10 mouse cellular contexts compared by ENCODE assay signal in the genomic region with DNA sequence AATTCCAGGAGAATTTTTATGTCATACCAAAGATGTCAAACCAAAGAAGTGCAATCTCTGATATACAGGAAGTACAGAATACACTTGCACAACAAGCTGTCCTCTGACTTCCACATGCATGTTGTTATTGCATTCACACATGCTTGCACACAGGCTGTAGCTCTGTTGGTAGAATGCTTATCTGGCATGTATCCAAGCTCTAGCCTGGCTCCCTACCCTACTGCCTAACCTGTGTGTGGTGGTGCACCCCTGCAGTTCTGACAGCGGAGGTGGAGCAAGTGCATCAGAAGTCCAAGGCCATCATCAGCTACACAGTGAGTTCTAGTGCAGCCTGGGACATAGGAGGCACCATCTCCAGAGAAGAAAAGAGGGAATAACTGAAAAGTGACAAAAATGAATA. TPM values are rescaled to one million over a fixed set of nuclear protein-coding genes. Genes with fewer than 3 reads are reported as not detected.
DNase-seq lines count a peak whose midpoint lies in the region; ATAC-seq and TF ChIP-seq lines count a peak whose summit lies in the region.
"Had no signal": no experiment of that assay in that cellular context is flagged by ENCODE, and none has a peak within 500 bp of the region (broad histone marks: within the 10 kb centered on the region; RNA-seq: fewer than 3 reads in every experiment).

No protein-coding gene starts in this region.

- no peak overlapping the region for H3K4me2 ChIP-seq in hindbrain, embryonic 14.5 days (replicated peaks)
- no peak overlapping the region for H3K4me2 ChIP-seq in hindbrain, embryonic 12.5 days (replicated peaks)
- H3K4me2 ChIP-seq in liver, embryonic 13.5 days, result no peak overlapping the region
- H3K4me2 ChIP-seq: heart, embryonic 13.5 days; limb, embryonic 15.5 days had no signal

- no peak overlapping the region for H3K27ac ChIP-seq in hindbrain, embryonic 14.5 days
- no peak overlapping the region for H3K27ac ChIP-seq in hindbrain, embryonic 12.5 days
- no peak overlapping the region for H3K27ac ChIP-seq in MEL (ENCODE audit: control insufficient read depth, low read depth, low read length)
- H3K27ac ChIP-seq in liver, embryonic 13.5 days, result no peak overlapping the region
- H3K27ac ChIP-seq: limb, embryonic 15.5 days had no signal

- H3K9me3 ChIP-seq in hindbrain, embryonic 14.5 days (ENCODE audit: control insufficient read depth, low read length), result no peaks in the 10 kb centered on the region
- H3K9me3 ChIP-seq in hindbrain, embryonic 12.5 days (replicated peaks), result no peaks in the 10 kb centered on the region
- H3K9me3 ChIP-seq in MEL (replicated peaks; ENCODE audit: insufficient read depth, low read length), result no peaks in the 10 kb centered on the region
- no peaks in the 10 kb centered on the region for H3K9me3 ChIP-seq in liver, embryonic 13.5 days (replicated peaks)
- H3K9me3 ChIP-seq: heart, embryonic 13.5 days; limb, embryonic 15.5 days had no signal

- no peaks in the 10 kb centered on the region for H3K36me3 ChIP-seq in hindbrain, embryonic 14.5 days (replicated peaks; ENCODE audit: control insufficient read depth, insufficient read depth)
- H3K36me3 ChIP-seq in hindbrain, embryonic 12.5 days, result no peaks in the 10 kb centered on the region
- H3K36me3 ChIP-seq in MEL (ENCODE audit: control insufficient read depth in 1 of 2, insufficient read depth in 2 of 2, low read length in 2 of 2), result peaks cover 2 to 27% of the 10 kb centered on the region in 2 experiments; a peak in 3 of 4 replicates
- H3K36me3 ChIP-seq in liver, embryonic 13.5 days, result no peaks in the 10 kb centered on the region
- H3K36me3 ChIP-seq: limb, embryonic 15.5 days had no signal

- TF ChIP-seq EP300 in MEL (IDR thresholded peaks at IDR 0.05; ENCODE audit: low read depth in 1 of 2, low read length in 2 of 2), result no peak

- TF ChIP-seq CTCF in MEL (IDR thresholded peaks at IDR 0.05 in 2 of 3, conservative IDR thresholded peaks at IDR 0.05 in 1 of 3; ENCODE audit: control insufficient read depth in 1 of 3, insufficient read depth in 1 of 3, low read depth in 2 of 3, low read length in 3 of 3, poor library complexity in 1 of 3, severe bottlenecking in 1 of 3), result no peak

- TF ChIP-seq RAD21 in MEL (IDR thresholded peaks at IDR 0.05; ENCODE audit: low read depth, low read length), result no peak

- no peak for DNase-seq in hindbrain, embryonic 14.5 days (ENCODE audit: low spot score)
- peak; percentile 48 for DNase-seq in MEL (ENCODE audit: low read depth, low spot score)
- peak; percentile 28 for DNase-seq in cerebellum, adult 8-10 months
- DNase-seq in liver, embryonic 13.5 days, result no peak
- no peak for DNase-seq in thymus, postnatal 10 days (ENCODE audit: low spot score in 2 of 2)
- no peak for DNase-seq in urinary bladder, adult 2 months (ENCODE audit: low spot score)

- H3K9ac ChIP-seq in hindbrain, embryonic 14.5 days, result no peak overlapping the region
- no peak overlapping the region for H3K9ac ChIP-seq in hindbrain, embryonic 12.5 days
- no peak overlapping the region for H3K9ac ChIP-seq in MEL (ENCODE audit: control insufficient read depth, low read depth, low read length, poor library complexity, severe bottlenecking)
- H3K9ac ChIP-seq in liver, embryonic 13.5 days, result no peak overlapping the region
- H3K9ac ChIP-seq: heart, embryonic 13.5 days; limb, embryonic 15.5 days had no signal

- no peaks in the 10 kb centered on the region for H3K27me3 ChIP-seq in hindbrain, embryonic 14.5 days (ENCODE audit: control insufficient read depth, insufficient read depth, low read length)
- H3K27me3 ChIP-seq in hindbrain, embryonic 12.5 days, result no peaks in the 10 kb centered on the region
- no peaks in the 10 kb centered on the region for H3K27me3 ChIP-seq in MEL (ENCODE audit: control insufficient read depth in 1 of 2, insufficient read depth in 2 of 2, low read length in 2 of 2)
- no peaks in the 10 kb centered on the region for H3K27me3 ChIP-seq in liver, embryonic 13.5 days
- H3K27me3 ChIP-seq: heart, embryonic 13.5 days; limb, embryonic 15.5 days had no signal

- peak; percentile 59; the same call in 1 of the 2 replicates for ATAC-seq in hindbrain, embryonic 14.5 days (ENCODE audit: low FRiP score)
- no peak for ATAC-seq in hindbrain, embryonic 12.5 days (ENCODE audit: low FRiP score)
- ATAC-seq in liver, embryonic 13.5 days (ENCODE audit: low read depth), result peak; percentile 64
- no peak for ATAC-seq in frontal cortex, adult (ENCODE audit: low TSS enrichment)

- no peak for TF ChIP-seq POLR2A in MEL (IDR thresholded peaks at IDR 0.05; ENCODE audit: control insufficient read depth in 1 of 2, insufficient read depth in 1 of 2, low read depth in 1 of 2, low read length in 2 of 2, poor library complexity in 1 of 2)

- 69% methylated on average over 1 of the region's 1 CpGs for WGBS in hindbrain, embryonic 14.5 days
- WGBS in hindbrain, embryonic 12.5 days, result 81% methylated on average over 1 of the region's 1 CpGs
- 71% methylated on average over 1 of the region's 1 CpGs for WGBS in liver, embryonic 13.5 days (ENCODE audit: insufficient replicate concordance)

- peaks cover 70% of the 10 kb centered on the region for H3K79me2 ChIP-seq in MEL (ENCODE audit: control insufficient read depth, insufficient read depth, low read length, poor library complexity)

- H3K4me3 ChIP-seq in hindbrain, embryonic 14.5 days (replicated peaks; ENCODE audit: low read length), result no peak overlapping the region
- H3K4me3 ChIP-seq in hindbrain, embryonic 12.5 days, result no peak overlapping the region
- no peak overlapping the region for H3K4me3 ChIP-seq in MEL (ENCODE audit: control insufficient read depth in 1 of 2, insufficient read depth in 1 of 2, low read depth in 2 of 2, low read length in 2 of 2)
- no peak overlapping the region for H3K4me3 ChIP-seq in liver, embryonic 13.5 days (replicated peaks)
- H3K4me3 ChIP-seq: heart, embryonic 13.5 days; limb, embryonic 15.5 days had no signal

- 0 out of 2 replicates have a peak, but pooled peaks cover 5% of the 10 kb centered on the region for H3K4me1 ChIP-seq in hindbrain, embryonic 14.5 days (replicated peaks; ENCODE audit: control insufficient read depth, insufficient read depth, low read length)
- peaks cover 6% of the 10 kb centered on the region for H3K4me1 ChIP-seq in hindbrain, embryonic 12.5 days
- peaks cover 0 to 6% of the 10 kb centered on the region in 2 experiments; a peak in 3 of 4 replicates for H3K4me1 ChIP-seq in MEL (ENCODE audit: control insufficient read depth in 1 of 2, insufficient read depth in 2 of 2, low read length in 2 of 2)
- peaks cover 51% of the 10 kb centered on the region for H3K4me1 ChIP-seq in liver, embryonic 13.5 days (replicated peaks)

TF ChIP-seq in MEL, 35 proteins besides CTCF, POLR2A, EP300 and RAD21:
- TF ChIP-seq MXI1 (IDR thresholded peaks at IDR 0.05; ENCODE audit: low read depth, low read length), result 0 out of 2 replicates have a peak, but pooled peaks have one; percentile 25
- TF ChIP-seq ZMIZ1 (IDR thresholded peaks at IDR 0.05; ENCODE audit: low read depth, low read length), result no peak
- peak; percentile 47; the same call in 1 of the 2 replicates for TF ChIP-seq SIN3A (IDR thresholded peaks at IDR 0.05; ENCODE audit: low read length)
TF ChIP-seq in MEL: peak in this region for 2.

RNA-seq across cellular contexts. Expression of gene Ap4s1, which starts 12.0 kb away (rescaled TPM):
- polyA plus RNA-seq in hindbrain, embryonic 14.5 days (2014; fragmentation: Nextera tagmentation; extraction: Ambion mirVana), result 58.2 and 60.9 TPM in 2 replicates
- 49.2 and 50.1 TPM in 2 replicates for polyA plus RNA-seq in hindbrain, embryonic 12.5 days (2016; fragmentation: Nextera tagmentation; extraction: Ambion mirVana)
- total RNA-seq in MEL (2012; rRNA removed), result 10.1 and 13.3 TPM in 2 replicates
- polyA plus RNA-seq in MEL (2012; ENCODE audit: insufficient read depth in 1 of 2, insufficient read length in 2 of 2, low read depth in 1 of 2, low replicate concordance in 2 of 2, missing spikeins in 1 of 2), result 1 to 10 TPM in 1 of 2 experiments, not detected in 1; 9.0 TPM
- polyA plus RNA-seq in liver, embryonic 13.5 days (2015; fragmentation: Nextera tagmentation; extraction: Ambion mirVana), result 17.1 and 17.5 TPM in 2 replicates
- 32.5 and 39.1 TPM in 2 replicates for polyA plus RNA-seq in urinary bladder, adult 2 months (2012; rRNA removed)

RNA-seq across cellular contexts. Expression of gene Strn3, which starts 12.9 kb away (rescaled TPM):
- polyA plus RNA-seq in hindbrain, embryonic 14.5 days (2014; fragmentation: Nextera tagmentation; extraction: Ambion mirVana), result 45.6 and 46.5 TPM in 2 replicates
- polyA plus RNA-seq in hindbrain, embryonic 12.5 days (2016; fragmentation: Nextera tagmentation; extraction: Ambion mirVana), result 57.8 and 63.1 TPM in 2 replicates
- 25.1 and 29.4 TPM in 2 replicates for total RNA-seq in MEL (2012; rRNA removed)
- 10 to 100 TPM; 19.0 to 46.3 TPM for polyA plus RNA-seq in MEL (2012; ENCODE audit: insufficient read depth in 1 of 2, insufficient read length in 2 of 2, low read depth in 1 of 2, low replicate concordance in 2 of 2, missing spikeins in 1 of 2)
- polyA plus RNA-seq in liver, embryonic 13.5 days (2015; fragmentation: Nextera tagmentation; extraction: Ambion mirVana), result 13.4 and 14.5 TPM in 2 replicates
- 57.3 and 66.6 TPM in 2 replicates for polyA plus RNA-seq in urinary bladder, adult 2 months (2012; rRNA removed)

Comparison
In these comparisons a context has a peak if more than half of its experiments do, and no peak if none do; other contexts are left out.
1. ATAC-seq: peak in hindbrain, embryonic 14.5 days (single experiment) and liver, embryonic 13.5 days (single experiment); none in hindbrain, embryonic 12.5 days (single experiment) and frontal cortex, adult (single experiment).
2. DNase-seq: peak in MEL (single experiment) and cerebellum, adult 8-10 months (single experiment); none in hindbrain, embryonic 14.5 days (single experiment), liver, embryonic 13.5 days (single experiment), thymus, postnatal 10 days (0 of 2) and urinary bladder, adult 2 months (single experiment).